Mouse (Mus musculus) stomach, postnatal 0 days (tissue): ENCODE measurements around the gene Fbxo4.

ENCODE experiments used
- CTCF ChIP-seq: IDR thresholded peaks from 2 replicates; pipeline ENCODE4 v1.5.1; 2016; ENCODE audit warnings: antibody characterized with exemption, low read depth, mild to moderate bottlenecking, moderate library complexity
- EP300 ChIP-seq: optimal IDR thresholded peaks from 2 replicates; pipeline ENCODE3; 2016; ENCODE audit warnings: antibody characterized with exemption

DNA sequence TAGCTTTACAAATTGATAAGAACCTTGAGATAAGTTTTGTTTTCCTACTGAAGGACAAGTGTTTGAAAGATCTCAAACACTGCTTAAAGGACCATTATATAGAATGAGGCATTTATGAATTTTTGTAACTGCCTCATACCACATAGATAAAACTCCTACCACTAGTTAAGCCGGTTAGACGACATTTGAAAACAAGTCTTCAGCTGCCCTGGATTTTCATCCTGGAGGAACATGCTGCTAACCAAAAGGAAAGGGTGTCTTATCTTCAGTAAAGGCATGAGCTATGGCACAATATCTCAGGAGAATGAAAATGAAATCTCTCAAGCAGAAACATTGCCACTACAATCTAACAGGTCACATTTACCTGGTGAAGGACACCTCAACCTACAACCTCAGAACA, 44.4 kb upstream of the Fbxo4 start:
- no peak for TF ChIP-seq CTCF
- no peak for TF ChIP-seq EP300
